Mouse (Mus musculus): ENCODE data around the gene L3mbtl1. TPM values are rescaled to one million over a fixed set of nuclear protein-coding genes. Genes with fewer than 3 reads are reported as not detected.
A peak's percentile ranks its signal among the peaks of the same experiment; 100 is the strongest.

The L3mbtl1 gene
- polyA plus RNA-seq, 1 experiment from 2014 or later = 7.2 TPM

DNA sequence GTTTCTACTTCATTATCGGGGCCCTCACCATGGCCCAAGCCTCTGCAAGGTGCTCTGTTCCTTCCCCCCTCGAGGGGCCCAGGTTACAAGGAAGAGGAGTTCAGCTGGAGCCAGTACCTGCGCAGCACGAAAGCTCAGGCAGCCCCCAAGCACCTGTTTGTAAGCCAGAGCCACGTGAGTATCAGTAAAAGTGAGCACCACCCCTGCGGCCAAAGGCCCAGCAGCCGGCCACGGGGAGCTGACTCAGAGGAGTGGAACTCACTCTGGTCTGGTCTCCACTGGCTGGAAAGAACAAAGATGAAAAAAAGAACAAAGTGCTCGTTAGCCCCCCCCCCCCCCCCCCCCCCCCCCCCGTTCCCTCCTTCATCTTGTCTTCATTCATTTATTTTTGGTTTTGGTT is 18.0 kb downstream of the L3mbtl1 start:
- Histone ChIP-seq H3K27ac (ENCODE audit: low read depth, low read length) (no peak overlapping the region), H3K4me3 (ENCODE audit: low read length) (no peak overlapping the region), H3K9ac (ENCODE audit: low read depth, low read length) (no peak overlapping the region), H3K9me3 (ENCODE audit: control insufficient read depth, low read length) (no peaks in the 10 kb centered on the region), H3K4me1 (ENCODE audit: control insufficient read depth, insufficient read depth, low read depth, low read length) (no peaks in the 10 kb centered on the region), H3K27me3 (replicated peaks; ENCODE audit: control insufficient read depth, insufficient read depth, low read length) (no peaks in the 10 kb centered on the region), H3K4me2 (ENCODE audit: low read length) (no peak overlapping the region), H3K36me3 (ENCODE audit: control insufficient read depth, insufficient read depth, low read length) (no peaks in the 10 kb centered on the region; the same call in 1 of the 2 replicates)
- 77% methylated on average over 8 of the region's 10 CpGs for WGBS
- ATAC-seq = no peak

DNA sequence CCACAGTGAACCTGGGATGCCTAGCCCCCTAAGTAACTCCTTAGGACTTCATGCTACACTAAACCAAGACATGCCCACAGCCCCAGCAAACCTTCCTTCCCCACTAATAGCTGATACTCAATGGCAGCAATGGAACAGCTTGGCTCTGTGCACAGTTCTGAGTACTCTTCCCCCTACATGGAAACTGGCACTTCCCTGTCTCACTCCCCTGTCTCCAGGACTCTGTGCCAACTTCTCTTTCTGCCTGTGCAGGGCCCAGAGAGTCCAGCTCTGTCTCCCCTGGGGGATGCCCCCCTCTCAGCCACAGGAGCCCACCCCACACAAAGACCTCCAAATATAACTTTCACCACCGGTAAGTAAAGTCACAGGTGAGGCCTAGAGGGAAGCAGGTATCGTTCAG is 23.5 kb downstream of the L3mbtl1 start:
- no peak overlapping the region for H3K4me2 ChIP-seq (ENCODE audit: low read length)
- H3K4me1 ChIP-seq (ENCODE audit: control insufficient read depth, insufficient read depth, low read depth, low read length) = no peaks in the 10 kb centered on the region

DNA sequence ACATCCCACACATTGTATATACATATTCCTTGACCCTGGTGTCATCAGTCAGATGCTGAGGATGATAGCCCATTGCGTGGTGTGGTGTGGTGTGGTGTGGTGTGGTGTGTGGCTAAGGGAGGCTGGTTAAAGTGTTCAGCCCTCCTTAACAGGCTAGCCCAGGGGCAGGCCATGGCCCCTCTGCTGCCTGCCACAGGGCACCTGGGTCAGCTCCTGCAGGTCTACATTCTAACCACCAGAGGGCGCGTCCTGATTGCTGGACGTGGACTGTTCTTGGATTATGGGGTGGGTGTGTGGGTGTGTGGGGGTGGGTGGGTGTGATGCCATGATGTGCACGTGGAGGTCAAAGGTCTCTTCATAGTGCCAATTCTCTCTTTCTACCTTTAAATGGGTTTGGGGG is 25.1 kb downstream of the L3mbtl1 start:
- 12% methylated on average over 5 of the region's 5 CpGs for WGBS
- Histone ChIP-seq H3K27me3 (replicated peaks; ENCODE audit: control insufficient read depth, insufficient read depth, low read length) (no peaks in the 10 kb centered on the region), H3K9me3 (ENCODE audit: control insufficient read depth, low read length) (no peaks in the 10 kb centered on the region), H3K4me3 (ENCODE audit: low read length) (no peak overlapping the region), H3K4me1 (ENCODE audit: control insufficient read depth, insufficient read depth, low read depth, low read length) (no peaks in the 10 kb centered on the region; the same call in 1 of the 2 replicates), H3K27ac (ENCODE audit: low read depth, low read length) (no peak overlapping the region), H3K9ac (ENCODE audit: low read depth, low read length) (no peak overlapping the region), H3K36me3 (ENCODE audit: control insufficient read depth, insufficient read depth, low read length) (no peaks in the 10 kb centered on the region; the same call in 1 of the 2 replicates), H3K4me2 (ENCODE audit: low read length) (no peak overlapping the region)
- ATAC-seq = peak; percentile 40; the same call in 1 of the 2 replicates

More for the DNA sequence above, 23.5 kb downstream of the L3mbtl1 start:
- 89% methylated on average over 2 of the region's 2 CpGs for WGBS
- no peak overlapping the region for H3K4me3 ChIP-seq (ENCODE audit: low read length)
- no peaks in the 10 kb centered on the region for H3K27me3 ChIP-seq (replicated peaks; ENCODE audit: control insufficient read depth, insufficient read depth, low read length)
- ATAC-seq = no peak
- no peaks in the 10 kb centered on the region; the same call in 1 of the 2 replicates for H3K36me3 ChIP-seq (ENCODE audit: control insufficient read depth, insufficient read depth, low read length)
- no peak overlapping the region for H3K27ac ChIP-seq (ENCODE audit: low read depth, low read length)
- no peak overlapping the region for H3K9ac ChIP-seq (ENCODE audit: low read depth, low read length)
- H3K9me3 ChIP-seq (ENCODE audit: control insufficient read depth, low read length) = no peaks in the 10 kb centered on the region

- no peak overlapping the region for H3K4me2 ChIP-seq (ENCODE audit: low read length)
Observed at GRCm38 (mm10) chr2:162969101-162969500, 25.8 kb downstream of the L3mbtl1 start.

DNA sequence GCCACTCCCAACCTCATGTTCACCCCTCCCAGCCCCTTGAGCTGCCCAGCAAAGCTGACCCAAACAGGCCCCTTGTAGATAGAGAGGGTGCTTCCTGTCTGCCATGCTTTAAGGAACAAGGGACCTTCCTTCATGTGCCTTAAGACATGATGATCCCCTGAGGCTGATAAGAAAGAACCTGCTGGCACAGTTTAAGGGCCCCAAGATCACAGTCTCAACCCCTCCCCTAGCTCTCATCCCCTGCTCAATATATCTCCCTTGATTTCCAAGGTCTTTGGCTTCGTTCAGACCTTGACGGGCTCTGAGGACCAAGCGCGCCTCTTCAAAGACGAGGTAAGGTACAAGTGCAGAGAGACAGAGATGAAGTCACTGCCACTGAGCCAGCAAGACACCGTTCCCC is 27.6 kb downstream of the L3mbtl1 start:
- no peak overlapping the region for H3K4me2 ChIP-seq (ENCODE audit: low read length)
- no peak for ATAC-seq
- no peak overlapping the region for H3K4me3 ChIP-seq (ENCODE audit: low read length)
- H3K36me3 ChIP-seq (ENCODE audit: control insufficient read depth, insufficient read depth, low read length) = no peaks in the 10 kb centered on the region; the same call in 1 of the 2 replicates
- no peaks in the 10 kb centered on the region for H3K9me3 ChIP-seq (ENCODE audit: control insufficient read depth, low read length)
- H3K9ac ChIP-seq (ENCODE audit: low read depth, low read length) = no peak overlapping the region
- no peaks in the 10 kb centered on the region for H3K27me3 ChIP-seq (replicated peaks; ENCODE audit: control insufficient read depth, insufficient read depth, low read length)
- 85% methylated on average over 6 of the region's 6 CpGs for WGBS
- peaks cover 16% of the 10 kb centered on the region for H3K4me1 ChIP-seq (ENCODE audit: control insufficient read depth, insufficient read depth, low read depth, low read length)
- H3K27ac ChIP-seq (ENCODE audit: low read depth, low read length) = no peak overlapping the region

More at GRCm38 (mm10) chr2:162969101-162969500, 25.8 kb downstream of the L3mbtl1 start:
- H3K27ac ChIP-seq (ENCODE audit: low read depth, low read length) = no peak overlapping the region
- H3K9me3 ChIP-seq (ENCODE audit: control insufficient read depth, low read length) = no peaks in the 10 kb centered on the region
- no peaks in the 10 kb centered on the region; the same call in 1 of the 2 replicates for H3K36me3 ChIP-seq (ENCODE audit: control insufficient read depth, insufficient read depth, low read length)
- H3K9ac ChIP-seq (ENCODE audit: low read depth, low read length) = no peak overlapping the region
- peaks cover 6% of the 10 kb centered on the region for H3K4me1 ChIP-seq (ENCODE audit: control insufficient read depth, insufficient read depth, low read depth, low read length)
- WGBS = 77% methylated on average over 3 of the region's 3 CpGs
- H3K4me3 ChIP-seq (ENCODE audit: low read length) = no peak overlapping the region
- ATAC-seq = no peak
- H3K27me3 ChIP-seq (replicated peaks; ENCODE audit: control insufficient read depth, insufficient read depth, low read length) = no peaks in the 10 kb centered on the region

DNA sequence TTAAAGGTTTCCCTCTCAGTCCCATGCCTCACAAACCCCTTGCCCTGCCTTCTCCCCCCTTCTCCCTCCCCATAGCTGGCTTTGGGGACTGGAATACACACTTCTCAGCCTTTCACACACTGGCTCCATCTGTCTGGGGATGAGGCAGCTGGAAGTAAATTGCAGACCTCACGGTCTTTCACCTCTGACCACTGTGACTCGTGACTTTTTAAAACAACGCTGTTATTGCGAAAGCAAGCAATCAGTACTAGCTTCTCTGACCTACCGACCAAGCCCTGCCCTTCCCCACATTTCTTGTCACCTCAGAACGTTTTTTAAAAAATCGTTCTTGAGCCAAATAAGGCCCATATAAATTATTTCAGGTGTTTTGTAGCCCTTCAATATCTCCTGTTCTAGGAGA is 29.5 kb downstream of the L3mbtl1 start:
- H3K27me3 ChIP-seq (replicated peaks; ENCODE audit: control insufficient read depth, insufficient read depth, low read length) = no peaks in the 10 kb centered on the region
- 57% methylated on average over 7 of the region's 7 CpGs for WGBS
- H3K4me1 ChIP-seq (ENCODE audit: control insufficient read depth, insufficient read depth, low read depth, low read length) = peaks cover 16% of the 10 kb centered on the region
- H3K9me3 ChIP-seq (ENCODE audit: control insufficient read depth, low read length) = no peaks in the 10 kb centered on the region
- no peaks in the 10 kb centered on the region for H3K36me3 ChIP-seq (ENCODE audit: control insufficient read depth, insufficient read depth, low read length)
- H3K4me3 ChIP-seq (ENCODE audit: low read length) = no peak overlapping the region
- no peak overlapping the region for H3K27ac ChIP-seq (ENCODE audit: low read depth, low read length)
- no peak overlapping the region for H3K4me2 ChIP-seq (ENCODE audit: low read length)
- H3K9ac ChIP-seq (ENCODE audit: low read depth, low read length) = no peak overlapping the region
- no peak for ATAC-seq

DNA sequence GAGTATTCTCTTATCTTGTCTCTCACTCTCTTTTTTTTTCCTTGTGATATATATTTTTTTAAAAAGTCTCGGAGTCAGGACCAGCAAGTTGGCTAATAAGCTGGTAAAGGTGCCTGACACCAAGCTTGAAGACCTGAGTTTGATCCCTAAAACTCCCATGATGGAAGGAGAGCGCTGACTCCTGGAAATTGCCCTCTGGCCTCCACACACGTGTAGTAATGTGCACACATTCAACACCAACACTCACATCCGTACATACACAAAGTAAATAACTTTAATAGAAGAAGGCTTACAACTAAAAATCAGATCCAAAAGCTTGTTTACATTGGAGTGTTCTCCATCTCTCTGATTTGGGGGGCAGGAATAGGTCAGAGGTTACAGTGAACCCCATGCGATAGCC is 29.9 kb downstream of the L3mbtl1 start:
- no peaks in the 10 kb centered on the region for H3K27me3 ChIP-seq (replicated peaks; ENCODE audit: control insufficient read depth, insufficient read depth, low read length)
- H3K9me3 ChIP-seq (ENCODE audit: control insufficient read depth, low read length) = no peaks in the 10 kb centered on the region
- peaks cover 16% of the 10 kb centered on the region for H3K4me1 ChIP-seq (ENCODE audit: control insufficient read depth, insufficient read depth, low read depth, low read length)
- ATAC-seq = no peak
- WGBS = 68% methylated on average over 5 of the region's 5 CpGs
- H3K27ac ChIP-seq (ENCODE audit: low read depth, low read length) = no peak overlapping the region
- no peak overlapping the region for H3K4me3 ChIP-seq (ENCODE audit: low read length)
- H3K36me3 ChIP-seq (ENCODE audit: control insufficient read depth, insufficient read depth, low read length) = no peaks in the 10 kb centered on the region
- no peak overlapping the region for H3K9ac ChIP-seq (ENCODE audit: low read depth, low read length)
- H3K4me2 ChIP-seq (ENCODE audit: low read length) = no peak overlapping the region

GRCm38 (mm10) chr2:162973637-162974036 is 30.4 kb downstream of the L3mbtl1 start:
- 9% methylated on average over 11 of the region's 11 CpGs for WGBS
- peaks cover 16% of the 10 kb centered on the region for H3K4me1 ChIP-seq (ENCODE audit: control insufficient read depth, insufficient read depth, low read depth, low read length)
- ATAC-seq = no peak
- no peak overlapping the region for H3K9ac ChIP-seq (ENCODE audit: low read depth, low read length)
- H3K4me2 ChIP-seq (ENCODE audit: low read length) = no peak overlapping the region
- H3K4me3 ChIP-seq (ENCODE audit: low read length) = no peak overlapping the region
- H3K36me3 ChIP-seq (ENCODE audit: control insufficient read depth, insufficient read depth, low read length) = no peaks in the 10 kb centered on the region
- H3K27me3 ChIP-seq (replicated peaks; ENCODE audit: control insufficient read depth, insufficient read depth, low read length) = no peaks in the 10 kb centered on the region
- H3K9me3 ChIP-seq (ENCODE audit: control insufficient read depth, low read length) = no peaks in the 10 kb centered on the region
- no peak overlapping the region for H3K27ac ChIP-seq (ENCODE audit: low read depth, low read length)

DNA sequence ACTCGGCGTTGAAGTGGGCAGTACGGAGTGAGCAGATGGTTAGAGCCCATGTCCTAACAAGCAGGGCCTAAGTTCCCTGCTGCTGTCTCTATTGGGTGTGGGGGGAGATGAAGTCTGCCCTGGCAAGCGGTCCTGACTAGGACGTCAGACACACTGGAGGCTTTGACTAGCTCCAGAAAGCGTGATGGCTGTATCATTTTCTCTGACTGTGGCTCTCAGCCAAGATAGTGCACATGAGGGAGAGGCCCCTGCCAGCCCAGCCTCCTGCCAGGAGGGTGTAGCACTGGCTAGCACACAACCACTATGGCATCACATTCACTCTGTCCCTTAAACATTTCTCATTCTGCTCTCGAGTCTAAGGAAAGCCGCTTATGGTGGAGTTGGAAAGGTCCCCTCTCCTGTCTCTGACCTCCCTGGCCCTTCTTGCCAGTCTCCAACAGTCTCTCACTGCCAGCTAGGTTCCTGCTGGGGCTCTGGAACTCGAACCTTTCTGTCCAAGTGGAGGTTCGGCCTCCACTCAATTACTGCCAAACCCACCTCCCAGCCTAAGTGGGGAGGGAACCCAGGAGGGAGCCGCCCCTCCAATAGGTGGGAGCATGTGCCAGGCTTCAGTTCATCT is 32.0 kb downstream of the L3mbtl1 start:
- Histone ChIP-seq H3K4me3 (ENCODE audit: low read length) (no peak overlapping the region), H3K4me2 (ENCODE audit: low read length) (no peak overlapping the region), H3K4me1 (ENCODE audit: control insufficient read depth, insufficient read depth, low read depth, low read length) (peaks cover 16% of the 10 kb centered on the region), H3K36me3 (ENCODE audit: control insufficient read depth, insufficient read depth, low read length) (no peaks in the 10 kb centered on the region), H3K9ac (ENCODE audit: low read depth, low read length) (no peak overlapping the region), H3K9me3 (ENCODE audit: control insufficient read depth, low read length) (no peaks in the 10 kb centered on the region), H3K27ac (ENCODE audit: low read depth, low read length) (peak overlapping the region; percentile 31; the same call in 1 of the 2 replicates), H3K27me3 (replicated peaks; ENCODE audit: control insufficient read depth, insufficient read depth, low read length) (no peaks in the 10 kb centered on the region)
- peak; percentile 66 for ATAC-seq
- 57% methylated on average over 11 of the region's 11 CpGs for WGBS

Measured in hindbrain, embryonic 16.5 days (tissue).